Mouse (Mus musculus): ENCODE measurements around the gene Ddah1. TPM values are rescaled to one million over a fixed set of nuclear protein-coding genes. Genes with fewer than 3 reads are reported as not detected.
A peak's percentile ranks its signal among the peaks of the same experiment; 100 is the strongest.

Gene Ddah1
- polyA plus RNA-seq, 1 experiment, result 81.7 TPM

GRCm38 (mm10) chr3:145768439-145768838 is 10.0 kb downstream of the Ddah1 start:
- DNase-seq (ENCODE audit: low read depth), result no peak

GRCm38 (mm10) chr3:145773384-145773783 is 14.9 kb downstream of the Ddah1 start:
- no peak for TF ChIP-seq POLR2A (IDR thresholded peaks at IDR 0.05; ENCODE audit: borderline replicate concordance, extremely low read depth, insufficient read depth, insufficient read length, poor library complexity, severe bottlenecking)
- no peak for TF ChIP-seq CTCF (IDR thresholded peaks at IDR 0.05; ENCODE audit: borderline replicate concordance, extremely low read depth, insufficient read depth, insufficient read length)
- DNase-seq (ENCODE audit: low read depth), result no peak

More at GRCm38 (mm10) chr3:145768439-145768838, 10.0 kb downstream of the Ddah1 start:
- no peak for TF ChIP-seq CTCF (IDR thresholded peaks at IDR 0.05; ENCODE audit: borderline replicate concordance, extremely low read depth, insufficient read depth, insufficient read length)
- no peak for TF ChIP-seq POLR2A (IDR thresholded peaks at IDR 0.05; ENCODE audit: borderline replicate concordance, extremely low read depth, insufficient read depth, insufficient read length, poor library complexity, severe bottlenecking)

DNA sequence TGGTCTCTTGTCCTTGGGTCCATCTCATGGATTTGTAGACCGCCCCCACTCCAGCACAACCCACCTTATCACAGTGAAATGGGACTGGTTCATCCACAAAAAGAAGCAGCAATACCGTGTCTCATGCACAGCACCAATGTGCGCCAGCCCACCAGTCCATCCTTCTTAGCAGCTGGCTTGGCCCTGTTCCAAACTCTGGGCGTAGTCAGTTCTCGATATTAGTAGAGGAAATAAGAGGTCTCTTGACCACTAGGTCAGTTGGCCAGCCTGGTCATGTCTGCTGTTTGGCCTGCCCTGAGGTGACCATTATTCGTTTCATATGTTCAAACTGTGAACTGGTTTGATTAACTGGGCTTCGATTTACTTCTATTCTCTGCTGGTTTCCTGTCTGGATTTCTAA is 15.9 kb downstream of the Ddah1 start:
- peak; percentile 31 for DNase-seq (ENCODE audit: low read depth)
- TF ChIP-seq CTCF (IDR thresholded peaks at IDR 0.05; ENCODE audit: borderline replicate concordance, extremely low read depth, insufficient read depth, insufficient read length) (no peak), POLR2A (IDR thresholded peaks at IDR 0.05; ENCODE audit: borderline replicate concordance, extremely low read depth, insufficient read depth, insufficient read length, poor library complexity, severe bottlenecking) (no peak)

- no peak for DNase-seq (ENCODE audit: low read depth)
- TF ChIP-seq POLR2A (IDR thresholded peaks at IDR 0.05; ENCODE audit: borderline replicate concordance, extremely low read depth, insufficient read depth, insufficient read length, poor library complexity, severe bottlenecking) (no peak), CTCF (IDR thresholded peaks at IDR 0.05; ENCODE audit: borderline replicate concordance, extremely low read depth, insufficient read depth, insufficient read length) (no peak)
Observed at GRCm38 (mm10) chr3:145775236-145775635, 16.8 kb downstream of the Ddah1 start.

GRCm38 (mm10) chr3:145775862-145776261 is 17.4 kb downstream of the Ddah1 start:
- TF ChIP-seq POLR2A (IDR thresholded peaks at IDR 0.05; ENCODE audit: borderline replicate concordance, extremely low read depth, insufficient read depth, insufficient read length, poor library complexity, severe bottlenecking), result no peak
- no peak for TF ChIP-seq CTCF (IDR thresholded peaks at IDR 0.05; ENCODE audit: borderline replicate concordance, extremely low read depth, insufficient read depth, insufficient read length)
- no peak for DNase-seq (ENCODE audit: low read depth)

- no peak for DNase-seq (ENCODE audit: low read depth)
- no peak for TF ChIP-seq CTCF (IDR thresholded peaks at IDR 0.05; ENCODE audit: borderline replicate concordance, extremely low read depth, insufficient read depth, insufficient read length)
- TF ChIP-seq POLR2A (IDR thresholded peaks at IDR 0.05; ENCODE audit: borderline replicate concordance, extremely low read depth, insufficient read depth, insufficient read length, poor library complexity, severe bottlenecking), result no peak
Observed at GRCm38 (mm10) chr3:145777006-145777405, 18.5 kb downstream of the Ddah1 start.

GRCm38 (mm10) chr3:145778406-145778922 is 20.0 kb downstream of the Ddah1 start:
- DNase-seq (ENCODE audit: low read depth), result peak; percentile 41
- TF ChIP-seq POLR2A (IDR thresholded peaks at IDR 0.05; ENCODE audit: borderline replicate concordance, extremely low read depth, insufficient read depth, insufficient read length, poor library complexity, severe bottlenecking) (no peak), CTCF (IDR thresholded peaks at IDR 0.05; ENCODE audit: borderline replicate concordance, extremely low read depth, insufficient read depth, insufficient read length) (no peak)

DNA sequence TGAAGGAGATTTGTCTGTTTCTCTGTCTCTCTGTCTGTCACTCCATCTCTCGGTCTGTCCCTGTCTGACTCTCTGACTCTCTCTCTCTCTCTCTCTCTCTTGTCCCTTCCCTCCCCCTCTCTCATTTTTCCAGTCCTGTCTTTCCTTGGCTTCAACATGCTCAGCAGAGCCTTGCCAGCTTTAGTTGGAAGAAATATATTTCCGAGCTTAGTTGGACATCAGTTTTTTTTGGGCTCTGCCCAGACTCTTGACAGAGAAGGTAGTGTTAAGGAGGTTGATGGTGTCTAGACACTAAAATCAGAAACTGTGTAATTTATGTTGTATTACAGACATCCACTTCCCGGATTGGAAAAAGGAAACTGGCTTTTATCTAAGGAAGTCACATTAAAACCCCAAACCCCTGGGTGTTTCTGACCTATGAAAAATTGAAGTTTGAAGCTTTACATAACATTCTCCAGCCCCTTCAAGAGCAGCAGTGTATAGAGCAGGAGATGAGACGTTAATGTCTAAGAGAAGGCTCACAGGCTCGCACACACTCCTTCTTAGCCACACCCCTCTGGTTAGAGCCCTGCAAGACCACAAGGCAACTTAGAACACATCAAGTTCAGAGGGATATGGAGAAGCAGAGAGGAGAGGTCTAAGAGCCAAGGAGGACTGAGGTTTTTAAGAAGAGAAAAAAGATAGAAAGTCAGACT is 21.0 kb downstream of the Ddah1 start:
- DNase-seq (ENCODE audit: low read depth), result no peak
- no peak for TF ChIP-seq POLR2A (IDR thresholded peaks at IDR 0.05; ENCODE audit: borderline replicate concordance, extremely low read depth, insufficient read depth, insufficient read length, poor library complexity, severe bottlenecking)
- no peak for TF ChIP-seq CTCF (IDR thresholded peaks at IDR 0.05; ENCODE audit: borderline replicate concordance, extremely low read depth, insufficient read depth, insufficient read length)

DNA sequence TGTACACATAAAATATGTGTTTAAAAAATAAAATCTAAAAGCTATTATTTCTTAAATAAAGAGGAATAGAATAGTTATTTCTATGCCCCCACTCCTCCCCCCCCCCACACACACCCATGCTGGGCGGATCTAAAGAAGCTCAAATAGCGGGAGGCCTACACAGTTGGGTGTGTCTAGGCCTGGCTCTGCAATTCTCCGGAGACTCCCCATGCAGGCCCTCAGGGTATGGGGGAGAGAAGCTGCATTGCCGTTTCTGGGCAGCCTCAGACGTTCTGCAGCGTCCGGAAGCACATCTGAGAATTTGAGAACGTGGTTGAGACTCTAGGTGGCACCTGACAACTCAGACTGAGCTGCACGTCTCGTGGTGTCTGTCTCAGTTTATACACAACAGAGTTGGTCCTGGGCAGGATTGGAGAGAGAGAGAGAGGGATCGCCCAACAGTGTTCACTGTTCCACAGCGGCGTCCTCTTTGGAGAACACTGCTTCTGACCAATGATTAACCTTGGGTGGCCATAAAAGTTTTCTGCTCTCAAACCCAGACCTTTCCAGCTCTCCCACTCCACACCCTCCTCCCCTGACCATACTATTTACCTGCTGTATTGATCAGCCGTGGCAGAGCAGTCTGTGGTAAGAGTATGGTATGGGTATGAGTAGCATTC is 22.4 kb downstream of the Ddah1 start:
- TF ChIP-seq POLR2A (IDR thresholded peaks at IDR 0.05; ENCODE audit: borderline replicate concordance, extremely low read depth, insufficient read depth, insufficient read length, poor library complexity, severe bottlenecking) (no peak), CTCF (IDR thresholded peaks at IDR 0.05; ENCODE audit: borderline replicate concordance, extremely low read depth, insufficient read depth, insufficient read length) (no peak)
- DNase-seq (ENCODE audit: low read depth), result no peak

GRCm38 (mm10) chr3:145785244-145785643 is 26.8 kb downstream of the Ddah1 start:
- no peak for DNase-seq (ENCODE audit: low read depth)
- no peak for TF ChIP-seq CTCF (IDR thresholded peaks at IDR 0.05; ENCODE audit: borderline replicate concordance, extremely low read depth, insufficient read depth, insufficient read length)
- TF ChIP-seq POLR2A (IDR thresholded peaks at IDR 0.05; ENCODE audit: borderline replicate concordance, extremely low read depth, insufficient read depth, insufficient read length, poor library complexity, severe bottlenecking), result no peak

DNA sequence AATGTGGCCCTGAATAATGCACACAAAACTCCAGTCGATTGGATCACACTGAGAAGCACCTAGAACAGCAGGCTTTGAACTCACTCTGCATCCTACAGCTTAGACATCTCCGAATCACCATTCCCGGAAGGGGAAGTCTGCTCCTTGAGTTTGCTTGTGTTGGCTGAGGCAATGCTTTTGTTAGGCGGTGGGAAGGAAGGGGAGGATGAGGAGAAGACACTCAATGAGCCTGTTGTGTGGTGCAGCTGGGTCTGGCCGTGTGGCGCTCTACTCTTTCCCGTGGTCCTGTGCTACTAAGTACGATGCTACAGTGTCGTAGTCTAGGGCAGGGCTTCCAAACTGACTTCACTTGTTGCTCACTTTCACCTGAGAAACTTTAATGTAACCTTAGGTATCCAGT is 28.8 kb downstream of the Ddah1 start:
- TF ChIP-seq CTCF (IDR thresholded peaks at IDR 0.05; ENCODE audit: borderline replicate concordance, extremely low read depth, insufficient read depth, insufficient read length) (no peak), POLR2A (IDR thresholded peaks at IDR 0.05; ENCODE audit: borderline replicate concordance, extremely low read depth, insufficient read depth, insufficient read length, poor library complexity, severe bottlenecking) (no peak)
- no peak for DNase-seq (ENCODE audit: low read depth)

Measured in brain, embryonic 14.5 days (tissue).